Mouse (Mus musculus): ENCODE results near the gene Sash3.

The Sash3 gene

DNA sequence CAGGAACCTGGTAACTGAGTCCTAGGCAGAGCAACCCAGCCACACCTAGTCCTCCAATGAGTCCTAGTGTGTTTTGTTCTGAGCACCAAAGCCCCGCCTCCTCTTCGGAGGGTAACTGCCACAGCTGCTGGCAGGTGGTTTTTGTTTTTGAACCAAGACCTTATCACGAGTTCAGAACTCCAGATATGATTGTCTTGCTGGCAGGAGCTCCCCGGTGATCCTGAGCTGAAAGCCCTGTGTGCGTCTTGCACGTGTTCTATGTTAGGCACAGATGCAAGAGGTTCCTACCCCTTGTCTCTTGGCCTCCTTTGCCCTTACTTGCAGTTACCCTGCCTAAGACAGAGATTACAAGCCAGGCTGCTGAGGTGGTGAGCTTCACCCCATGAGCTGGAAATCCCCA is 4.8 kb upstream of the Sash3 start:
- no peak for DNase-seq

DNA sequence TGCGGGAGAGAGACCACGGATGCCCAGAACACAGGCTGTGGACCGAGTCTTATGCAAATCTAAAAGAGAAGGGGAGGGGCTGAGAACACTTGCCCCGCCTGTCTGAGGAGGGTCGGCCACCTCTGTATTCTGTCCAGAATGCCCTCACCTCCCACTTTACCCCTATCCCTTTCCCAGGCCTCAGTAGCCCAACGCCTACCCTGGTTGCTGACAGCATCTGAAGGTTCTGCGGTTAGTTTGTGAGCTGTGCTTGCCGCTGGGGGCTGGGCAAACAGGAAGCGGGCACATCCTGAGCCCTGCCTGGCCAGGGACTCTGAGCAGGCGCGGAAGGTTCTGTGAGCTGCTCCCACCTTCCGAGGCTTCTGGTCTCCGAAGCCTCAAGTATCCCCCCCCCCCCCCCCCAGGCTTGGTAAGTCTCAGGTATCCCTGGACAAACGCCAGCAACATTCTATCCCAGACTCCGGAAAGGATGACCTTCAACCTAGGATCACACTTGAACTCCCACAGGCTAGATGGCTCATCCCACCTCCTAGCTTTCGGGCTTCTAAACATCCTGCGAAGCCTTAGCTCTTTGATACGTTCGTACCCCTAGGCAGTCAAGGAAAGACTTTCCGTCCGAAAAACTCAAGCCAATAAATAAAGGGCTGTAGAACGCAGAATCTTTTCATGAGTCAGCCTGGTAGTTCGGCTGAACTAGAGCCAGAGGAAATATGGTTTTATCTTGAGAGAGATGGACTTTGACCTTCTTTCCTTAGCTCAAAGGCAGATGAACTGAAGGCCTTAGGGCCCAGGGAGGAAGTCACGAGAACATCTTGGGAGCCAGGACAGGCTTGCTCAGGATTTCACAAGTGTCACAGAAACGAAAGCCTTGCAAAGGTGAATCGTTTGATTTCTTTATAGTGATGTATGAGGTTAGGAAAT is 2.6 kb upstream of the Sash3 start:
- DNase-seq: peak; percentile 12

DNA sequence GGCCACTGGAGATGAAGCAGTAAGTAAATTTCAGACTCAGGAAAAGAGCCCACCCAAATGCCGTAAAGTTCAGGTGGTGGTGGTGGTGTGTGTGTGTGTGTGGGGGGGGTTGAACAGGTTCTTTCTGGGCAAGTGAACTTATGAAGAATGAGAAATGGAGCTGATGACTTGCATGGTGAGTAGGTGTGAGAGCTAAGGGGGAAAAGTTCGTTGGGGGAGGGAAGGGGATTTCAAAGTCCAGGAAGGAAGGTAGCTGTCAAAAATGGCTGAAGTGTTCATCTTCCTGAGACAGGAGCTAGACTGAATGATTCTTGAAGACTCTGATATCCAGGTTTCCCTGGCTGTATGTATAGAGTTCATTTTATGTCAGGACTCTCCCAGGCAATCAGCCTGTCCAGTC is 990 bp downstream of the Sash3 start:
- no peak for DNase-seq

DNA sequence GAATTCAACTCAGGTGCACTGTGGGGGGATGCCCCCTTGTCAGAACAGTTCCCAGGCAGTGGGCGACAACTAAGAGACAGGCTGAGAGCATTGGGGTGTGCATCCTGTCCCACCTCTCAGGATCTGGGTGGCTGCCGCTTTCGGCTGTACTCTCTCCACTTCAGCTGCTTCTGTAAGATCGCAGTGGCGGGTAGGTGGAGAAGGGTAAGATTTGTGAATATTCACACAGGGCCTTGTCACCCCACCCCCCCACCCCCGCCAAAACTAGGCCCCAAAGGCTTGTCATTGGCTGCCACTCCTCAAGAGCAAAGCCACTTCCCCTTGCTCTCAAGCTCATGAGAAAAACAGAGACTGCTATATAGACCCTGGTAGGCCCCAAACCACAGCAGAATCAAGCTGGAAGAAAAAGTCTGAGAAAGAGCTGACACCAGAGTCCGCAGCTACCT is 1.5 kb downstream of the Sash3 start:
- no peak for DNase-seq

DNA sequence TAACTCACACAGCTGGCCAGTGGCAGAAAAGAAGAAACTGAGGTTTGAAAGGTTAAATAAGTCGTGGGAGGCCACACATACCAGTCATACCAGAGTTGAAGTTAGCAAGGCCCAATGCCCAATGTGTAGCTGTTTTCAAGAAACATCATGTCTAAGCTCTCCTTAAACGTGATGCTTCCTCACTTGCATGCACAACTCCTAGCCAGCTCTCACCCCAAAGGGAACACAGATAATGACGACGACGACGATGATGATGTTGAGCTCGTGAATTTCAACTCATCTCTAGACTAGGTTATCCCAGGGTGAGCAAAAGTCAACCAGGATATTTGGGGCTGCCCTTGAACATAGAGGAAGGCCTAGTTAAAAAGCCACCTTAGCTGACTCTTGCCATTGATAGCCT is 5.9 kb downstream of the Sash3 start:
- no peak for DNase-seq

DNA sequence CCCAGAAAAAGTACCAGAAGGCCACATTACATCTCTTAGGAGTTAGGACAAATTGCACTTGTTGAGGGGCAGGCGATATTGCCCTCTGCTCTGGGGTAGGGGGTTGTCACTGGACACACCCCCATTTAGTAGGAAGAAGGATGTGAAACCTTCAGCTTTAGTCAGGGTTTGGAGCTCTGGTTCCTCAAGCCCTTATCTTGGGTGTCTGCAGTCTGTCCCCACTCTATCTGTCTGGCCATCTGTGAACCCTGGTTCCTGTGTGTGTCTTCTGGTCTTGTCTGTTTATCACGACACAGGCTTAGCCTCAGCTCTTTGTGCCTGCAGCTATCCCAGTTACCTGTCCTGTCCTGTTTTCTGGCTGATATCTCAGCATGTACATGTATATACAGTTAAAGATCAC is 7.2 kb downstream of the Sash3 start:
- DNase-seq: no peak

DNA sequence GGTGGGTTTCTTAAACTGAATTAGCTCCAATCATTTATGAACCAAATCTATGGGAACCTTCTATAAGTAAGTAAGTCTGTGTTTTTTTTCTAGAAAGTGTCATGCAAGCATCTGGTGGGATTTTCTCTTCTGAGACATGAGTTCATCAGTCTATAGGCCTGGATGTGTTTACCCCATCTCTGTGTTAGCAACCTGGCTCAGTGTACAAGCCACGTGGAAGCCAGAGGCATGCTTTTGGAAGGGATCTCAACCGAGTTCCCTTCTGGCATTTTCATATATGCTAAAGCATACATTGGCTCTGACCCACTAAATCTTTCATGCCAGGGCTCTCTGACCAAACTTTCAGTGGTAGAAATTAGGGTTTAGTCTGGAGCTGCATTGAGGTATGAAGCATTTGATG is 7.7 kb downstream of the Sash3 start:
- DNase-seq: no peak

DNA sequence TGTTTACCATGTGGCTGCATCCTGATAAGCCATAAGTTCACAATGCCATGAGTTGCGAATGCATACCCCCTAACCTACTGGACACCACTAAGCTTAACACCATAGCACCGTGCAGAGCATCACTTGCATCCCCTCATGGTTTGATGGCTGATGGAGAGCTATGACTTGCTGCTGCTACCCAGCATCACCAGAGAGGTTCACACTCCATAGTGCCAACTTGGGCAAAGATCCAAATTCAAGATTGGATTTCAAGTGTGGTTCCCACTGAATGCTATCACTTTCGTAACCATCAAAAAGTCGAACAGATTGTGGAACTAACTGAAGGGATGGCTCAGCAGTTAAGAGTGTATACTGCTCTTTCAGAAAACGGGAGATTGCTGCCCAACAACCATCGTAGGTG is 9.3 kb downstream of the Sash3 start:
- no peak for DNase-seq

DNA sequence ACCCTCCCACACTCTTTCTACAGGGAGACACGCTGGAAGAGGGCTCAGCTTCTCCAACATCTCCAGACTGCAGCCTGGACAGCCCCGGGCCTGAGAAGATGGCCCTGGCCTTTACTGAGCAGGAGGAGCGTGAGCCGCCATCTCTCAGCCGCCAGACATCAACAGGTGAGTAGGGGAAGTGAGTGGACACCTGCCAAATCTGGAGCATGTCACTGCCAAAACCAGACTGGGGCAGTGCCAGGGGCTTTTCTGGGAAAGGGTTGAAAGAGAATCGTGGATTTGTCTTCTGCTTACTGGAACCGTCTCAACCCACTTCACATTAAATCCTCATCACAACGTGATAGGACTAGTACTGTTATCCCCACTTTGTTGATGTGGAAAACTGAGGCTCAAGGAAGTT is 11.2 kb downstream of the Sash3 start:
- DNase-seq: no peak

DNA sequence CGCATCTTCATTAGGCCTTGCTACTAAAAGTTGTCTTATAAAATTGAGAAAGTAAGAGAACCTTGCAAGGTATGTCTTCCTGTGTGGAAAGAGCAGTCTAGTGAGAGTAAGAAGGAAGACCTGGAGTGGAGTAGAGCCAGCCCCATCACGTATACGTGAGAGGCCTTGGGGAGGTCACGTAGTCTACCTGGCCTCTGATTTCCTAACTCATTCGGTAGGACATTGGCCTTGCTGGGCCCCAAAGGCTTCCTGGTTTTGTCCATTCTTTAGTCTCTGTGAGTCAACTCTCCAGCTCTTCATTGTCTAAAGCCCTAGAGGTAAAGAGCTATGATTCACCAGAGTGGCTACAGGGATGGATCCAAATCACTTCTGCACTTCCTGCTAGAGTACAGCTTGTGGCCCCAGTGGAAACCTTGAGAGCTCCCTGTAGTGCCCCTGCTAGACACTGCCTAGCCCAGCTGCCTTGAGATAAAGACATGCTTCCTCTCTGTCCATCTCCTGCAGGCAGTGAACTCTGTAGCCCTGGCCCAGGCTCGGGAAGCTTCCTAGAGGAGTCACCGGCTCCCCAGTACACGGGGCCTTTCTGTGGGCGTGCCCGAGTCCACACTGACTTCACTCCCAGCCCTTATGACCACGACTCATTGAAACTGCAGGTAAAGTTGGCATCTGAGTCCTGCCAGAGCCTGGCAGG is 12.1 kb downstream of the Sash3 start:
- no peak for DNase-seq

DNA sequence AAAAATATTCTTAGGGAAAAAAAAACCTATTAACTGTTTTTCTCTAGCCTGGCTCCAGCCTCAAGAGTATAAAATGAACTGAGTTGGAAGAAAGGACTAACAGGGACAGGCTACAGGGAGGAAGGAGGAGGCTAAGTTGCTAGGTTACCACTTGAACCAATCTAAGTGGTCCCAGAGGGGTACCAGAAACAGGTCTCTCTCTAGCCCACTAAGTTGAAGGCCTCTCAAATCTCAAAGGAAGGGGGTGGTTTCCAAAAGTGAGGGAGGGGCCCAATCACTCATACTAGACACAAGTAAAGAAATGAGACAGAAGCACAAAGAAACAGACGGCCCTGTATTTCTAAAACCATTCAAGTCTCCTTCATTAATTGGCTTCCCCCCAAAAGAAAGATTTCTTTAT is 23.7 kb downstream of the Sash3 start:
- no peak for DNase-seq

DNA sequence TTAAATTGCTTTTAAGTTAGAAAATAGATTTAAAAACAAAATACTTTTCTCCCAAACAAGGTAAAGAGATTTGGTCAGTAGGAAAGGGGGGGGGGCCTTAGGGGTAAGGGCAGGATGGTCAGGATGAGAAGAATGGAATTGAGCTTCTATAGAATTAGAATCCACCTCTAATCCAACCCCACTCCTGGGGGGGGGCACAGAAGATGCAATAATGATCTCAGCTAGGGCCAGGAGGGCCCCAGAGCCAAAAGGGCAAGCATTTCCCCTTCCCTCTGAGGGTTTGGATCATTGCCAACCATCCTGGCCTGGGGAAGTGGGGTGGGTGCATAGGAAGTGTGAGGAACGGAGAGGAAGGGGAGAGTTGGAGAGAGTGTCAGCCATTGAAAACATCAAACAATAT is 24.1 kb downstream of the Sash3 start:
- no peak for DNase-seq

DNA sequence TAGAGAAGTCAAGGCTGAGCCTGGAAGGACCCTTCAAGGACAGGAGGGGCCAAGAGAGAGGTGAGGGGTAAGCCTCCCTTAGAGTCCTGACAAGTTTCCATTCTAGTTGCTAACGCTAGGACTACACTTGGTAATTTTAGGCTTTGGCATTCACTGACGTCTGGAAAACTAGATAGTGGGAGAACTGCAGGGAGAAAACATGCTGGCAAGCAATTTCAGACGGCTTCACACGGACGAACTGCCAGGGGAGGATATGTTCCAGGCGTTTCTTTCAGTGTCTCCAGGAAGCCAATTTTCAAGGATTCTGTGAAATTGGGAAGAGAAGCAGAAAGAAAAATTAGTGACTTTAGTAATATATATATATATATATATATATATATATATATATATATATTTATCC is 35.6 kb downstream of the Sash3 start:
- no peak for DNase-seq

DNA sequence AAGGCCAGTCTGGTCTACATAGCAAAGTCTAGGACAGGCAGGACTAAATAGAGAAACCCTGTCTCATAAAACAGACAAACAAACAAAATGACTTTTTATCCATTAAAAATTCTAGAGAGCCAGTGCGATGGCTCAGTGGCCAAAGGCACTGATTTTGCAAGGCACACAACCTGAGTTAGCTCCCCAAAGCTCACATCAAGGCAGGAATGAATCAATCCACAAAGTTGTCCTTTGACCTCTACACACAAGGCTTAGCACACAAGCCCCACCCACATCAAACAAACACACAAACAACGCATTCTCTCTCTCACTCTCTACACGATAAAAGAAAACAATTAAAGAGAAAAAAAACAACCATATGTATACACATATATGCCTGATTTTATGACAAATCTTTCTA is 38.5 kb downstream of the Sash3 start:
- DNase-seq: no peak

DNA sequence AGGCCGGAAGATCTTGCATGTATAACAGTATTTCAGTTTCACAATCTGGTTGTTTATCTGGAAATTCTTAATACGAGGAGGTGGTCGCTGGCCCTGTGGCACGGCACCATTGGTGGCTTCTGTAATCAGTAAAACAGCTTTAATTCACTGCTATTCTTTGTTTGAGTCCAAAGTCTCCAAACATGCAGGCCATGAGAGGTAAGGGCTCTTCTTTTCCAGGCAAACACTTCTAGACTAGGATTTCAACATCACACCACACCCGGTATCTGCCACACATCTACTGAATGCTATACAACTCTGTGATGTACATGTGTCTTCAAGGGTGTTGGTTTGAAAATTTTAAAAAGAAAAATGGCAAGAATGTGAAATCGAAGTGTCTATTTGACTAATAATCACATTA is 45.0 kb downstream of the Sash3 start:
- DNase-seq: no peak

DNA sequence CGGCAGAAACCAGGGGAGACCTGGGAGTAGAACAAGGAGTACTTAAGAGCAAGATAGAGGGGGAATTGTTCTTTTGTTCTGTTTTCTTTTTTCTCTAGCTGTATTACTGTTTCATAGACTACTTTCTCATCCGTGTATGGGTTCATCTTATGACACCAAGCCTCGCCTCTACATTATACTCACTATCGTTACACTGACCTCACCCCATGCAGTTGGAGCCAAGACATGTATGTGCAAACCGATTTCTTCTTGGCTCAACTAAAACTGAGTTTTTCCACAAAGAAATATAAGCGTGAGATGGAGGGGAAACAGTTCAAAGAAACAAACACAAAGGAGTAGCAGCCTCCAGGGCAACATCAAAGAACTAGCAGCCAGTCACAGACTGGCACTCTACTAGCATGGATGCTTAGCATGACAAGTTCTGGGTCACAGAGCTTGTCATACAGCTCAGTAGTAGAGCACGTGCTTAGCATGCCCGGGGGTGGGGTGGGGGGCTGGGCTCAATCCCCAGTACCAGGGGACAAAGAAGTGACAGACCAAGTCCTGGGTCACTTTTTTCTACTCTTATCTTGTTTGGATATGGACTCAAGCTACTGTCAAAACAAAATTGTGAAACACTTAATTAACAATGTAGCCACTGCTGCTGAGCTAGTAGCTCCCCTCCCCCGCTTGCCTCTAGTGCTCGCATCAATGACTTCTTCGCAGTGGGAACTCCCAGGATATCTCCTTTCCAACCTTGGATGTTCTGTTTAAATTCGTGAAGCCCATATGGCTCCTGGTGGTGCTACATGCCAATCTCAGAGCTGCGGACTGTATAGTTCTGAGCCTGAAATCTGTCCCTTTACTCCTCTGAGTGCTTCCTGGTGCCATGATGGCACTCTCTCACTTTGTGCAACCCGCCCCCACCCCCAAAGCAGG is 47.3 kb downstream of the Sash3 start:
- DNase-seq: no peak

DNA sequence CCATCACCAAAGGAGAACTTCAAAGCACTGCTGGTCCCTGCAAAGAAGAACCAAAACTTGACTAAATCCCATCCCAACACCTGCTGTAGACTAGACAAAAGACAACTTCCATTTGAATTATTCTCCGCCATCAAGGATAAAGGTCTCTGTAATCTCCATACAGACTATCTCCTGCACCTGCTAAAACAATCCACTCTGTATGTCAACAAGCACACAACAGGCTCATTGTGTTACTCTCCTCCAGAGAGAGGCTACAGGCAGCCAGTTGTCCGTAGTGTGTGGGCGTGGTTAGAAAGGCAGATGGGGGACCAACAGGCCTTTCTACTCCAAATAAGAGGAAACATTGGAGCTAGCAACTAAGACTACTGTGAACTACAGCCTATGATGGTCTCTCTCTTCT is 51.6 kb downstream of the Sash3 start:
- DNase-seq: no peak

DNA sequence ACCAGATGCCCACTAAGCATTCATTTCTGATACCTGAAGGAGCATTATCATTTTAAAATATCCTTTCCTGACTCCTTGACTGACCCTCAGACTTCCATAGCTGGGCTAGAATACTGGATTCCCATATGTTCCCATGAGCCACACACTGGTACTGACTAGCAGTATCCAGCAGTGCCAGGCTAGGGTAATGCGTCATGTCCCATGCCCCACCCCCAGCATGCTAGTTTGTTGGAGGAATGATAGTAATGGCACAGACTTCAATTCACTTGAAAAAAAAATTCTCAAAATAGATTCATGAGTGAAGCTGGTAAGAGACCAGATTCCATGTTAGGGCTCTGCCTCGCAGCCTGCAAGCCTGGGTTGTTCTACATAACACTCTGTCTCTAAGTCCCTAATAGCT is 52.8 kb downstream of the Sash3 start:
- DNase-seq: no peak

DNA sequence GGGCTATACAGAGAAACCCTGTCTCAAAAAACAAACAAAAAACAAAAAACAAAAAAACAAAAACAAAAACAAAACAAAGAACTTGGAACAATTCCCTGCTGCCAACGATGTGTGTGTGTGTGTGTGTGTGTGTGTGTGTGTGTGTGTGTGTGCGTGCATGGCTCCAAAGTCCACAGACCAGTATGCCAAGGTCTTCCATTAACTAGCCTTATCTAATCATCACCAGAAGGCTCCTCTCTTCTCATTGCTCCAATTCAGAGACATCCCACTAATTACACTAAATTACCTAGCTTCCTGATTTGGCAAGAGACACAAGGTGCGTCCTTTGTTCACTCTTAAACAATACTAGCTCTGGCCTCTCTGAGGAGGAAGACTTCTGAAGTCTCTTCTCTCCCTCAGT is 54.5 kb downstream of the Sash3 start:
- peak; percentile 3 to 12 for DNase-seq

DNA sequence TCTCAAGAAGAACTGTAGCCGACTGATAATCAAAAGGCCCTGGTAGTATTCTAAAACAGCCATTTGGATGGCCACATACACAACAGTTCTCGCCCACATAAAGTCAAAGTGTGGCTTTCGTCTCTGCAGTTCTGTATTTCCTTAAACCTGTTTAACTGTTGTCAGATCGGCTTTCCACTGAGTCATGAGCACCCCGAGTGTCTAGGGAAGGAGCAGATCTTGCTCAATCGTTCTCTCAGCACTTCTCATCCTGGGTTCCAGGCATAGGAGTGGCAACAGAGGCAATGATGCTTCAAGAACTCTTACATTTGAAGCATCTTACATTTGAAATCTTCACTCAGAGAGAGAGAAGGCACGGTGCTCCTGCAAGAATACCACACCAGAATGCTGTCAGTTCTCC is 55.7 kb downstream of the Sash3 start:
- DNase-seq: no peak

DNA sequence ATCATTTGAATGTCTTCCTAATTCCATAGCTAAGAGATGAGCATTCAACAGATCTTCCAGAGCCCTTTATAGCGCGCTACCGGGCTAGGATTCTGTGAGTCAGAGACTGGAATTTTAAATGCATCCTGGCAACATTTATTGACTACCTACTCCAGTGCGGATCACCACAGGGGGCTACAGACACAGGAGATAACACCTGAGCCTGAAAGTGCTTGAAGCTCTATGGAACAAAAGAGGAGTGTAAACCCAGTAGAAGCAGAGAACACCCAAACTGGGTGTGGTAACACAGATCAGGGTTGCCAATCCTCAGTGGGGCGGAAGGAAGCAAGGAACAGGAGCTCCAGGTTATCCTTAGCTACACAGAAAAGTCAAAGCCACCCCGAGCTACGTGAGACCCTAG is 56.2 kb downstream of the Sash3 start:
- no peak for DNase-seq

DNA sequence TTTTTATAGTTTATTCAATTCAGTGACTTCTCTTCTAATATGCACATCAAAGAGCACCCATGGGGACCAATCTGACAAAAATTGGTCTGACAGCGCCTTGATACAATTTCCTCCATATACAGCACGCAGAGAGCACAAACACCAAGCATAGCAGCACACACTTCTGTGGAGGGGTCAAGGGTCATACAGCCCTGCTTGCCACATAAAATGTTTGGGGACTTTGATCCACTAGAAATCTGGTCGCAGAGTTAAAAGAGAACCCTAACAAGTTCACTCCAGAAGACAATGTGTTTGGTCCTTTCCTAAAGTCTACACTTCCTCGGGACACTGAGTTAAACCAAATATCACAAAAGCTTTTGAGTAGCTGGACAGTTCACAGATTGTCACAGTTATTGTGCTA is 56.8 kb downstream of the Sash3 start:
- DNase-seq: peak; percentile 15 to 24

DNA sequence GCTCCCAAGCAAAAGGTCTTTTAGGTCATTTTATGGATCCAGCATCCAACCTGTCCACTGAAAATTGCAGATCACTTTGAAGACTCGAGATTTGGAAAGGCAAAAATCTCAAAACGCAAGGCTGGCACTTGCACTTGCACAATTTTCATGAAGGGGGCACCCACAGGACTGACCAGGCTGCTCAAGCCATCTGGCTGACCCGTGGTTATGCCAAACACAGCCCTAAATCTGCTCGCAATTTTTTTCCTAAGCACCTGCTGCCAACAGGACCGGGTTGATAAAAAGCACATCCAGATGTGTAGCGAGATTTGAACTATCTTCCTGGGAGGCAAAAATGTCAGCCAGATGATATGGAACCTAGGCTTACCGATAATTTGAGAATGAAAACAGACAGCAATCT is 57.5 kb downstream of the Sash3 start:
- DNase-seq: no peak

All from kidney, adult 8-10 months (tissue).